Mouse (Mus musculus): ENCODE results near the gene Rad9b.
"Not testable (repeated sequence)": the region's sequence is repeated elsewhere in the genome, so short reads cannot be mapped to it uniquely, and the experiment has no call there.

Rad9b gene

GRCm38 (mm10) chr5:122354492-122355067 lies 547 bp upstream of the Rad9b start:
- no peak for DNase-seq

GRCm38 (mm10) chr5:122345777-122346176 lies 8.3 kb downstream of the Rad9b start:
- no peak for DNase-seq

- DNase-seq = peak; percentile 76
Observed at GRCm38 (mm10) chr5:122344260-122344659, 9.8 kb downstream of the Rad9b start.

- no peak for DNase-seq
Observed at GRCm38 (mm10) chr5:122343768-122344167, 10.3 kb downstream of the Rad9b start.

- no peak for DNase-seq
Observed at GRCm38 (mm10) chr5:122342874-122343273, 11.2 kb downstream of the Rad9b start.

- no peak for DNase-seq
Observed at GRCm38 (mm10) chr5:122336554-122337294, 17.3 kb downstream of the Rad9b start.

- no peak for DNase-seq
Observed at GRCm38 (mm10) chr5:122334682-122335081, 19.4 kb downstream of the Rad9b start.

GRCm38 (mm10) chr5:122330269-122330668 lies 23.8 kb downstream of the Rad9b start:
- no peak for DNase-seq

GRCm38 (mm10) chr5:122327283-122327682 lies 26.8 kb downstream of the Rad9b start:
- DNase-seq = no peak

- DNase-seq = no peak
Observed at GRCm38 (mm10) chr5:122325477-122325876, 28.6 kb downstream of the Rad9b start.

- peak; percentile 69 for DNase-seq
Observed at GRCm38 (mm10) chr5:122324608-122325431, 29.2 kb downstream of the Rad9b start.

DNA sequence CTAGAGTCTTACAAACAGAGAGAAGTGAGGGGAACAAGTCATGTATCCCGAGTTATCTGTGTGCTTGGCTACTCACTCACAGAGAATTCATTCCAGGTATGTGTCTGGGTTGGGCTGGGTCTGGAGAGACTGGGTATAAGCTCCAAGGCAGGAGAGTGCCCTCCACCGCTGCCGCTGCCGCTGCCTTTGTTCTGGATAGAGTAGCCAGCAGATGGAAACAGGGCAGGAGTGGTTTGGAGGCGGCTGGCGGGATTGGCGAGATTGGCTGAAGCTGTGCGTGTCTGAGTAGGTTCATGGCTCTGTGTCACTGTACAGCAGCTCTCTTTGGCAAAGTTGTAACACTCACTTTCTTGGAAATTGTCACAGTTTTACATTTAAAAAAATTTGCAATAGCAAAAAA lies 30.5 kb downstream of the Rad9b start:
- no peak for DNase-seq

- no peak for DNase-seq
Observed at GRCm38 (mm10) chr5:122320205-122320781, 33.7 kb downstream of the Rad9b start.

GRCm38 (mm10) chr5:122319474-122320204 lies 34.4 kb downstream of the Rad9b start:
- DNase-seq = no peak

DNA sequence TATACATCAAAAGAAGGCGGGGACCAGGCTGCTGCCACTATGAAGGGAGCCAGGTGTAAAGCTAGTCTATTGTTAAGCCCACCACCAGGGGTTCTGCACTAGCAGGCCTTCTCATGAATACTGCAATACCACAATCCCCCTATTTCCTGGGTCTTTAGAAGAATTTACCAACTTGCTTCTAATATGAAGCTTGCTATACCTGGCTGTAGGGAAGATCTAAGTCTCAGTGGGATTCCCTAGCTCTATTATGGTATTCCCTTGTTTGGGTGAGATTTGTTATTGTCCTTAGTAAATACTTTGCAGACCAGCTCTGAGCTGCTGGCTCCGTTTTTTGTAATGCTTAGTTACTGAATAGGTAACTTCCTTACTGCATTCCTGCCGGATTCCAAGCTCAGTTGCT lies 35.1 kb downstream of the Rad9b start:
- DNase-seq = not testable (repeated sequence)

- DNase-seq = no peak
Observed at GRCm38 (mm10) chr5:122318100-122318499, 35.9 kb downstream of the Rad9b start.

- no peak for DNase-seq
Observed at GRCm38 (mm10) chr5:122317329-122318045, 36.5 kb downstream of the Rad9b start.

GRCm38 (mm10) chr5:122314966-122315667 lies 38.9 kb downstream of the Rad9b start:
- DNase-seq = peak; percentile 83

- DNase-seq = no peak
Observed at GRCm38 (mm10) chr5:122312942-122313684, 40.9 kb downstream of the Rad9b start.

DNA sequence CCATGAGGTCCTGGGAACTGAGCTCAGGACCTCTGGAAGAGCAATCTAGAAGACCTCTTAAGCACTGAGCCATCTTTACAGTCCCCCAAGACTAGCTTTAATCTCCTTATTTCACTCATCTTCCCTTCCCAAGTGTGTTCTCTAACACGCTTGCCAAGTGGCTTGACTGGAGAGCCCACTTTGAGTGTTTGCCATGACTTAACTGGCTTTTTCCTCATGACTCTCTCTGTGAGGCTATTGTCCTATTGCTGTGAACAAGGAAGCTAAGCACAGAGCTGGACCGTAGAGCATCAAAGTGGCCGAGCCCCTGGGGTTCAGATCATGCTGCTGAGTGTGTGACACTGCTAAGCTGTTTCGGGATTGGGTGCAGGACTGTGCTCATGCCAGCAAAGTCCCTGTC lies 41.7 kb downstream of the Rad9b start:
- no peak for DNase-seq

DNA sequence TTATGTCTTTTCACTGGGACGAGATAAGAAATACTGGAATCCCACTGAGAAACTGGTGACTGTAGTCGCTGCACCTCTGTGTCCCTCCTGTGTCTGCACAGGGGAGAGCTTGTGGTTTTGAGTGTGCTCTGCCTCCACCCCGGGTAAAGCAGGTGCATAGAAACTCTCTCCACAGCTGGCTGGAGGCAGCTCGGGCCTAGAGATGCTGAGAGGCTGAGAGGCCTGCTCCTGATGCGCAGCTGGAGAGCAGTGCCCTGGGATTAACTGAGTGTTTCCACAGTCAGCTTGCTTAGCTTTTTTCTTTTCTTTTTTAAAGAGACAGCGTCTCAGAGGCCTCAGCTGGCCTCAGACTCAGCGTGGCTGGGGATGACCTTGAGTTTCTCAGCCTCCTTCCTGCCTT lies 42.3 kb downstream of the Rad9b start:
- DNase-seq = no peak

All from right cerebral cortex, postnatal 14 days (tissue).